Mouse (Mus musculus) duodenum, adult 2 months (tissue): ENCODE data around the gene Paip2b. TPM values are rescaled to one million over a fixed set of nuclear protein-coding genes. Genes with fewer than 3 reads are reported as not detected.

Experiments
- polyA plus RNA-seq: library from polyadenylated mRNA; depleted of rRNA; stranded (reverse); fragments of >200 nt; gene quantifications from 2 replicates; pipeline ENCODE4 v1.2.3, GENCODE M21; 2012; ENCODE audit warnings: low replicate concordance; rRNA removed

Paip2b gene
- polyA plus RNA-seq = 0.90 and 13.1 TPM in 2 replicates

GRCm38 (mm10) chr6:83831606-83832123 is at the start of gene Paip2b:
Paip2b (minus strand) TSS chr6:83831741.

GRCm38 (mm10) chr6:83866954-83867597 is 35.5 kb upstream of the Paip2b start, which contains the start of gene Zfp638:
Zfp638 (plus strand) TSS chr6:83867109.

GRCm38 (mm10) chr6:83794760-83795296 is 36.7 kb downstream of the Paip2b start, which contains the start of gene Nagk:
Nagk (plus strand) TSS chr6:83794982.

GRCm38 (mm10) chr6:83775638-83776293 is 55.8 kb downstream of the Paip2b start, which contains the start of gene Tex261:
Tex261 (minus strand) TSS chr6:83775813.

GRCm38 (mm10) chr6:83762344-83762743 is 69.2 kb downstream of the Paip2b start, which contains the start of gene Ankrd53:
Ankrd53 (plus strand) TSS chr6:83762644.

Other genes with a start within 250 kb of the Paip2b start
- not detected in 2 replicates for gene Clec4f, start 175.6 kb downstream of the Paip2b start, polyA plus RNA-seq
- not detected in 2 replicates for gene Cd207, start 153.9 kb downstream of the Paip2b start, polyA plus RNA-seq
- gene Vax2, start 120.5 kb downstream of the Paip2b start, polyA plus RNA-seq = not detected in 2 replicates
- not detected in 2 replicates for gene Atp6v1b1, start 88.8 kb downstream of the Paip2b start, polyA plus RNA-seq
- not detected in 2 replicates for gene Ankrd53, start 69.1 kb downstream of the Paip2b start, polyA plus RNA-seq
- gene Tex261, start 55.9 kb downstream of the Paip2b start, polyA plus RNA-seq = 78.3 and 99.0 TPM in 2 replicates
- gene Nagk, start 36.8 kb downstream of the Paip2b start, polyA plus RNA-seq = 15.6 and 26.1 TPM in 2 replicates
- 2.0 and 2.4 TPM in 2 replicates for gene Zfp638, start 35.4 kb upstream of the Paip2b start, polyA plus RNA-seq
- 3.2 and 7.1 TPM in 2 replicates for gene Dysf, start 176.8 kb upstream of the Paip2b start, polyA plus RNA-seq